Comparison of ENCODE assay signal across 28 mouse cellular contexts in the genomic region with DNA sequence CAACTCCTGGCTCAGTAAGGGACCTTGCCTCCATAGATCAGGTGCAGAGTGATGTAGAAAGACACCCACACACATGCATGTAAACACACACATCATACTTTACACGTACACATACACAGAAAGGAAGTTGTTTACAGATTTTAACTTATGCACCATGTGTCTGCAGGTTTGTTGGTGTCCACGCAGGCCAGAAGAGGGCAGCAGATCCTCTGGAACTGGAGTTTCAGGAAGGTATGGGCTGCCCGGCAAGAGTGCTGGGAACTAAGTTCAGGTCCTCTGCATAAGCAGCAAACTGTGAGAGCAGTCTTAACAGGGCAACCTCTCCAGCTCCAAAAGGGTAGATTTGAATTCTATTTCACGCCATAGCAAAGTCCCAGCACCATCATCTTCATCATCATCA. TPM values are rescaled to one million over a fixed set of nuclear protein-coding genes. Genes with fewer than 3 reads are reported as not detected.
DNase-seq lines count a peak whose midpoint lies in the region; ATAC-seq and TF ChIP-seq lines count a peak whose summit lies in the region.
"Had no signal": no experiment of that assay in that cellular context is flagged by ENCODE, and none has a peak within 500 bp of the region (broad histone marks: within the 10 kb centered on the region; RNA-seq: fewer than 3 reads in every experiment).

No protein-coding gene starts in this region.

- no peak overlapping the region for H3K4me2 ChIP-seq in stomach, postnatal 0 days (replicated peaks; ENCODE audit: low read depth)
- H3K4me2 ChIP-seq: embryonic facial prominence, embryonic 15.5 days; heart, embryonic 11.5 days; hindbrain, embryonic 13.5 days had no signal

- DNase-seq in layer of hippocampus, adult 2 months (ENCODE audit: low spot score in 2 of 2), result no peak
- no peak for DNase-seq in layer of hippocampus, adult 9-10 months (ENCODE audit: low spot score)
- DNase-seq in thymus, postnatal 4 days, result peak; percentile 31
- no peak for DNase-seq in thymus, postnatal 14 days
- peak; percentile 26 for DNase-seq in NIH3T3 (ENCODE audit: low read depth)
- no peak for DNase-seq in stomach, postnatal 0 days (ENCODE audit: low spot score)
- no peak for DNase-seq in urinary bladder, adult 18-20 months (ENCODE audit: low spot score in 2 of 2)
- DNase-seq in yolk sac, embryonic 10.5 days (ENCODE audit: low spot score), result no peak
- DNase-seq: adrenal gland, postnatal 36 days; cerebellum, adult 18-20 months; cerebellum, postnatal 36 days; forebrain, postnatal 0 days; heart, postnatal 14 days; left cerebral cortex, postnatal 4 days; liver; midbrain, embryonic 14.5 days; right cerebral cortex, postnatal 25 days; thymus, postnatal 36 days had no signal

- no peaks in the 10 kb centered on the region for H3K4me1 ChIP-seq in stomach, postnatal 0 days (replicated peaks; ENCODE audit: control insufficient read depth, insufficient read depth)
- H3K4me1 ChIP-seq: embryonic facial prominence, embryonic 15.5 days; hindbrain, embryonic 13.5 days had no signal

- no peak for TF ChIP-seq EP300 in stomach, postnatal 0 days (optimal IDR thresholded peaks at IDR 0.05)

- no peaks in the 10 kb centered on the region for H3K9me3 ChIP-seq in stomach, postnatal 0 days (ENCODE audit: control insufficient read depth, low read length)
- H3K9me3 ChIP-seq: hindbrain, embryonic 13.5 days had no signal

- H3K27me3 ChIP-seq in stomach, postnatal 0 days (ENCODE audit: control insufficient read depth, insufficient read depth, low read length), result no peaks in the 10 kb centered on the region
- H3K27me3 ChIP-seq: embryonic facial prominence, embryonic 15.5 days; hindbrain, embryonic 13.5 days had no signal

- H3K9ac ChIP-seq in stomach, postnatal 0 days (ENCODE audit: low read length), result no peak overlapping the region
- H3K9ac ChIP-seq: embryonic facial prominence, embryonic 15.5 days; forebrain, postnatal 0 days; hindbrain, embryonic 13.5 days had no signal

- H3K27ac ChIP-seq in layer of hippocampus, adult 2 months, result no peak overlapping the region
- H3K27ac ChIP-seq in stomach, postnatal 0 days (replicated peaks), result no peak overlapping the region
- H3K27ac ChIP-seq: embryonic facial prominence, embryonic 15.5 days; hindbrain, embryonic 13.5 days had no signal

- no peak overlapping the region for H3K4me3 ChIP-seq in layer of hippocampus, adult 2 months
- H3K4me3 ChIP-seq in stomach, postnatal 0 days (ENCODE audit: low read depth, low read length), result no peak overlapping the region
- H3K4me3 ChIP-seq: embryonic facial prominence, embryonic 15.5 days; hindbrain, embryonic 13.5 days had no signal

- no peak for ATAC-seq in stomach, postnatal 0 days (ENCODE audit: low FRiP score, low TSS enrichment)
- ATAC-seq: forebrain, postnatal 0 days had no signal

- TF ChIP-seq CTCF in layer of hippocampus, adult 2 months (conservative IDR thresholded peaks at IDR 0.05), result peak; percentile 27; the same call in 1 of the 2 replicates
- TF ChIP-seq CTCF in stomach, postnatal 0 days (IDR thresholded peaks at IDR 0.05; ENCODE audit: low read depth), result peak; percentile 42

- 78% methylated on average over 4 of the region's 4 CpGs for WGBS in stomach, postnatal 0 days

- no peaks in the 10 kb centered on the region for H3K36me3 ChIP-seq in stomach, postnatal 0 days (ENCODE audit: control insufficient read depth, insufficient read depth, low read length)
- H3K36me3 ChIP-seq: embryonic facial prominence, embryonic 15.5 days; hindbrain, embryonic 13.5 days had no signal

RNA-seq across cellular contexts. Expression of gene Tmem247, which starts 1.6 kb away (rescaled TPM):
- not detected for total RNA-seq in layer of hippocampus, adult 2 months (2021)
- polyA plus RNA-seq in stomach, postnatal 0 days (2015; fragmentation: Nextera tagmentation; extraction: Ambion mirVana), result not detected in 2 replicates
- total RNA-seq: adrenal gland, postnatal 36 days; forebrain, postnatal 0 days; heart, postnatal 14 days; layer of hippocampus, adult 8-10 months; left cerebral cortex, adult 18-20 months; left cerebral cortex, postnatal 4 days; megakaryocyte, adult 5-6 weeks; neutrophil, adult 5-6 weeks had no signal
- polyA plus RNA-seq: embryonic facial prominence, embryonic 15.5 days; forebrain, postnatal 0 days; heart, embryonic 11.5 days; hindbrain, embryonic 13.5 days; intestine, embryonic 14.5 days; kidney, embryonic 16.5 days; lung, embryonic 16.5 days; midbrain, embryonic 14.5 days had no signal

RNA-seq across cellular contexts. Expression of gene Atp6v1e2, which starts 32.2 kb away (rescaled TPM):
- not detected for total RNA-seq in layer of hippocampus, adult 2 months (2021)
- 0.12 TPM in 1 of 2 replicates, not detected in the other for polyA plus RNA-seq in stomach, postnatal 0 days (2015; fragmentation: Nextera tagmentation; extraction: Ambion mirVana)
- total RNA-seq: adrenal gland, postnatal 36 days; forebrain, postnatal 0 days; heart, postnatal 14 days; layer of hippocampus, adult 8-10 months; left cerebral cortex, adult 18-20 months; left cerebral cortex, postnatal 4 days; megakaryocyte, adult 5-6 weeks; neutrophil, adult 5-6 weeks had no signal
- polyA plus RNA-seq: embryonic facial prominence, embryonic 15.5 days; heart, embryonic 11.5 days; hindbrain, embryonic 13.5 days; intestine, embryonic 14.5 days; kidney, embryonic 16.5 days; lung, embryonic 16.5 days; midbrain, embryonic 14.5 days had no signal

RNA-seq across cellular contexts. Expression of gene Rhoq, which starts 47.3 kb away (rescaled TPM):
- 10 to 100 TPM; 25.5 to 35.0 TPM for total RNA-seq in layer of hippocampus, adult 2 months (2021)
- 5.6 and 6.2 TPM in 2 replicates for polyA plus RNA-seq in stomach, postnatal 0 days (2015; fragmentation: Nextera tagmentation; extraction: Ambion mirVana)

Comparison
In these comparisons a context has a peak if more than half of its experiments do, and no peak if none do; other contexts are left out.
1. DNase-seq: peak in thymus, postnatal 4 days (single experiment) and NIH3T3 (single experiment); none in layer of hippocampus, adult 2 months (0 of 2), layer of hippocampus, adult 9-10 months (single experiment), thymus, postnatal 14 days (single experiment), stomach, postnatal 0 days (single experiment), urinary bladder, adult 18-20 months (0 of 2) and yolk sac, embryonic 10.5 days (single experiment).